Mouse (Mus musculus): ENCODE data around the gene Tprgl.

The Tprgl gene

DNA sequence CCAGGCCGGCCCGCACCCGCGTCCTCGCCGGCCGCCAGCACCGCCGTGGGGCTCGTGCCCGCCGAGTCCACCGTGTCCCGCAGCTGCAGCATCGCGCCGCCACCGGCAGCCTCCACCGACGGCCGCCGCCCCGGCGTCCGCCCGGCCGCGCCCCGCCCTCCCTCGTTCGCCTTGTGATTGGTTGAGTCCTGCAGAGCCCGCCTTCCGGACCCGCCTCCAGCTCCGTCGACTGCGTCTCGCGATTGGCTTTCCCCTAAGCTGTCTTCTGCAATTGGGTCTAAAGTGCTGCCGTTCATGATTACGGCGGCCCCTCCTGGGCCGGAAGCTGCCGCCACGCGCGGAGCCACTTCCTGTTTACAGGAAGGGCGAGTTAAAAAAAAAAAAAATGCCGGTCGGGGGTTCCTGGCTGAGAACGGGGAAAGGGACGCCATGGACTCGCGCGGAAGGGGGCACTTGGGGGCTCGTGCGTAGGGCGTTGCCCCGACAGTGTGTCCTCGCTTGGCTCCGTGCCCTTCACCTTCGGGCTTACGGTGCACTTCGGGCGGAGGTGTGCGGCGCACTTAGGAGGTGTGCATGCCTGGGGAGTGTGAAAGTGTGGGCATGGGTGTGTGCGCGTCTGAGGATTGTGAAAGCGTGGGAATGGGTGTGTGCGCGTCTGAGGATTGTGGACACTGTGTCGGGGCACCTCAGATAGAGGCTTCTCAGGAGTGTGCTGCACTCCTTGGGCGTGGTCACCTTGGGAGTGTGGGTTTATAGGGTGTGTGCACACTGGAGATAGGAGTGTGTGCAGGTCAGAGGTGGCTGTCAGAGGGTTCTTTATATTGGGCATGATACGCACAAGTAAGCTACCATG, at the start of gene Tprgl:
Gene Tprgl (minus strand): TSS at position 129 of the 853 bp plus-strand sequence.
- peak; percentile 98 for DNase-seq

DNA sequence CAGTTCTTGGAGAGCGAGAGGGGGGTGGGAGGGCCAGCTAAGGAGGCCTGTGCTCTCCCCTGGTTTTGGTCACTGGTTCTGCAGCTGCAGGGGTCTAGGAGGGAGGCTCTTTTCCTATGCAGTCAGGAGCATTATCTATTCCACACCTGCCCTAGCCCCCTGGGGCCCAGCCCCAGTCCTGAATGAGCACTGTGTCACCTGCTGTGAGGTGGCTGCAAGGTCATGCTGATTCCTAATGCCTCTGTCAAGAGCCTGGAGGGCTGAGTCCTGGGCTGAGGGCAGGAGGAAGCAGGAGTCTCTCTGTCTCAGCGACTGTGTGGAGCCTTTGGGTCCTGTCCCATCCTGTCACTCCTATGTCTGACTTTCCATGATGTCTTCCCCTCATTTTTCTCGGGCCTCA, 49.4 kb upstream of the Tprgl start:
- no peak for DNase-seq

DNA sequence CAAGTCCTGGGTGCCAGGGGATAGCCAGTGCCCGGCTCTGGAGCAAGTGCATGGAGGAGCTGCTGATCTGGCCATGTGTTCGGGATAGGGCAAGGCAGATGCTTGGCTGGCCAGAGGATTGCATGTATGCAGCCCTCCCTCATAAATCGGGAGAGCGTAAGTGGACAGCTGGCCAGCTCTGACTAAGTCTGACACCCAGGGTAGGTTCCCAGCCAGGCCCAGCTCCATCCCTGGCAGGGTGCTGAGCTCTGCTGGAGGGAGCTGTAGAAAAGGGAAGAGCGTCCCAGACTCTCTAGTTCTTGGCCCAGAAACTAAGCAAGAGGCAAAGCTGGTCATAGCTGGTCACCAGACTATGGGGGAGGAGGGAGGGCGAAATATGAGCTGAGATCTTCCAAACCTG, 48.6 kb upstream of the Tprgl start:
- no peak for DNase-seq

DNA sequence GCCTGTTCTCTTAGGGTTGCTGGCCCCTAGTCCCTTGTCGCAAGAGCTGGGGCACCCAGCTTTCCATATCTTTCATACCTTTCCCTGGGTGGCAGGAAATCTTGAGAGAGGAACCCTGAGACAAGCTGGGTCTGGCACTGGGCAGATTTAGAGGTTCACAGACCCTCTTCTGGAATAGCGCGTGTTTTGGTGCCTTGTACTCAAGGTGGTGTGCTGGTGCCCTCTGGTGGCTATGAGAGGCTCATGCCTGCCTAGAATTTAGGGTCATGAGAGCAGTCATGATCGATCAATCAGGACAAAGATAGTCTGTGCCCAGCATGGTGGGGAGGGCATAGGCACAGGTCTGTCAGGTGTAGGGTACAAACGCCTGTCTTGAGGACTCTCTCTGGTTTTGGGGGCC, 46.8 kb upstream of the Tprgl start:
- peak; percentile 68 for DNase-seq

DNA sequence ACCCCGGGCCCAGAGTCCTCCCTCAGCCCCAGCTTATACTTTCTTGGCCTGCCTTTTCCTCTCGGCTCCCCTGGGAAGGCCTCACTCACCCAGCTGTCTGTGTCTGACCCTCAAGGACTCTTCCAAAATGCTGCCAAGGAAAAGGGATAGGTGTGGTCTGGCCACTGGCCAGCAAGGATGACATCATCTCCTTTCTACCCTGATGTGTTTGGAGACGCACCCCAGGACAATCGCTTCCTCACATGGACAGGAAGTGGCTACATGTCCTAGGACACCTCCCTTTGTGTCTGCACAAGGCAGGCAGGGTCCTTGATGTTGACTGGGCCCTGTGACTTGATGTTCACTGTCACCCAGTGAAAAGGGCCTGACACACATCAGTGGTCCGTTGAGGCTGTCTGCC, 44.9 kb upstream of the Tprgl start:
- DNase-seq = peak; percentile 76

DNA sequence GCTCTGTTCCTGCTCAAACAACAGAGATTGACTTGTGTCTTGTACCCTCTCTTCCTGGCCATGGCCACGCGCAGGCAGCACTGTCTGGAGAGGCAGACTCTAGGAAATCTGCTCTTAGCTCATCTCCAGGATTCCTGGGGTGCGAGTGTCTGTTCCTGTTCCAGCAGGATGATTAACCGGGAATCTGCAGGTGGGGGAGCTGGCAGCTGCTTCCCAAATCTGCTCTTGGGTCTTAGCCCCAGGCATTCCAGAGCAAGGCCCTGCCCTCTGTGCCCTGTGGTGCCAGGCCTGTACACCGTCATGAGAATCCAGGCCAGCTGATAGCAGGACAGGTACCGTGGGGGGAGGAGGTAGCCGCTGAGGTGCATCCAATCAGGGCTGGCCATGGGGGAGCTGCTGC, 44.1 kb upstream of the Tprgl start:
- DNase-seq = no peak

DNA sequence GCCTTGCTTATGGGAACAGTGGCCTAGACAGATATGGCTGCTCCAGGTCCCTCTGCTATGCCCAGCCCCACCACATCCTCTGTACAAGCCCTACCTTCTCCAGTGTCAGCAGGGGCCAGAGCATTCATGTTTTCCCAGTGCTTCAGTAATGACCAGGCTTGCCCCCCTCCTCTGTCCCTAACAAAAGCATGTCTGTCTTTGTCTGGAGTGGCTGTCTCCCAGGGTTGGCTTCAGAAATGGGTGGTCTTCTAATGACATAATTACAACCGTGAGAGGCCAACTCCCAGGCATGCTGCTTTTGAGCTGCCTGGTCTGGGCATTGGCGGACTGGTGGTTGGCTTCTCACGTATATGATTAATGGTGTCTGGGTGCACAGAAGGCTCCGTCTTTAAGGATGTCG, 41.0 kb upstream of the Tprgl start:
- DNase-seq = no peak

DNA sequence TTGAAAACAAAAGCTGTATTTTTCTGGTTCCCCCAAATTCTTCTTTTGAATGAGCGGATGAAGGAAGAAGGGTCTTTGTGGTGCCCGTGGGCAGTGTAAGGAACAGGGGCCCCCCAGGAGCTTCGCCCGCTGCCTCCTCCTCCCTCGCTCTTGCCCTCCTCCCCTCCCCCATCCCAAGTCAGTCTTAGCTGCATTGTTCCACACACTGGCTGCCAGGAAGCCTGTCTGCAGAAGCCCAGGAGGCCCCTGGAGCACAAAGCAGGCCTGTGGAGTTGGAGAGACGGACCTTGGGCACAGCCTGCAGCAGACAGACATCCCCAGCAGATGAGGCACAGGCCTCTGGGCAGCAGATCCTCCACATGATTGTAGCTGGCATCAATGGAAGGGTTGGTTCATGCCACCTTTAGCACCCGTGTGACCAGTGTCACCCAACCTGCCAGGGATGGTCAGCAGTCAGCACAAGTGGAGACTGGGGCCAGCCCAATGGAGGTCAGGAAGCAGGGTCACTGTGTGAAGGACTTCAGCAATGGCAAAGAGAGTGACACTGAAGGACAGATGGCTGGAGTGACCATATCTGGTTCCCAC, 38.0 kb upstream of the Tprgl start:
- no peak for DNase-seq

- DNase-seq = no peak
Observed at GRCm38 (mm10) chr4:154197961-154198360, 37.5 kb upstream of the Tprgl start.

GRCm38 (mm10) chr4:154188948-154189347, 28.5 kb upstream of the Tprgl start:
- DNase-seq = peak; percentile 33

DNA sequence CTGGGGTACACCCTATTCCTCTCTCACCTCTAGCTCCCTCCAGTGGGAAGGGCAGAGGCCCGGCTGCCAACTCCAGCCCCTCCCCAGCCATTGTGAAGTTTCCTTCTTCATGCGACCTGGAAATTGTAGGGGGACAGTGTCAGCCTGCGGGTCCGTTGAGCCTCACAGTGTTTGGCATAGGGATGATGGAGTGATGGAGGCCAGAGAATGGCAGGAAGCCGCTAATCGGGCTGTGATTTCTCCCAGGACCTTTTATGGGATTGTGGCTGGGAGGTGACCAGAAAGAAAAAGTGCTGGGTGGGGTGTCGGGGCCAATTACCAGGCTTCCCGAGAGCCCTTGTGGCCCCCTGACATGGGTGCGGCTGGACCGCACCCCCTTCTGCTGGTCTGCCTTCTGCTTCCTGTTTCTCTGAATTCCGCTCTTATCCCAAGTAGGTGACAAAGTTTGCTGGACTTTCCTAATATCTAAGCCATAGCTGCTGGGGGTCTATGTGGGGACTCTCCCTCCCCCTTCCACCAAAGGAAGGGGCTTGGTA, 25.6 kb upstream of the Tprgl start:
- DNase-seq = no peak

DNA sequence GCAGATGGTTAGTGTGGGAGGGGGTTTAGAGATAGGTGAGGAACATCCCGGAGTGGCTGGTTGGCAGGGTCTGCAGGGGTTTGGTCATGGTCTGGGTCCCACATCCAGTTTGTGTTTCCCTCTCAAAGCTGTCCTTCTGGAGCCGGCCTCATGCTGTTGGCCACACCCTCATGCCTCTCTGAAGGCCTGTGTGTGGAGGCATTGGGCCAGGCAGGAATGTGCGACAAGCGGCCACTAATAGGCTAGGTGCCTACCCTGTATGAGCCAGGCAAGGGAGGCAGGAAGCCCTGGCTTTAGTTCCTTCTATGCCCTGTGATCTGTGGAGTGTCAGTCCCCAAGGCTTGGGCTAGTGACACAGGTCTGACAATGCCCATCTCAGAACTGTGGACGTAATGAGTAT, 24.5 kb upstream of the Tprgl start:
- DNase-seq = no peak

DNA sequence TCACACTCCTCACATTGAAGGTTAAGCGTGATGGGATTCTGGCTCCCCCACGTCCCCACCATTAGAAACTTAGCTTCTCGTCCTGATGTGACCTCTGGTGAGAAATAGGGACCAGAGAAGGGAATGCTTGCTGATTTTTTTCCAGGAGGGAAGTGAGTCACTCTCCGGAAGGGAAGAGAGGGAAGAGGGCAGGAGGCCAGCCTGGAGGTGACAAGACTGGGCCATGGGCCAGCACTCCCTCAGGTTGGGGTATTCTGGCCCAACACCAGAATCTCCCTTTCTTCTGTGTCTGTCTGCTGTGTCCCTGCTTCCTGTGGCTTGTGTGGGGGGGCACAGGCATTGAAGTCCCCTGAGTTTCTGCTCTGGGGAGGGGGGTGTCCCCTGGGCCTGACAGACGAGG, 23.1 kb upstream of the Tprgl start:
- peak; percentile 46 for DNase-seq

GRCm38 (mm10) chr4:154181001-154181400, 20.5 kb upstream of the Tprgl start:
- DNase-seq = no peak

DNA sequence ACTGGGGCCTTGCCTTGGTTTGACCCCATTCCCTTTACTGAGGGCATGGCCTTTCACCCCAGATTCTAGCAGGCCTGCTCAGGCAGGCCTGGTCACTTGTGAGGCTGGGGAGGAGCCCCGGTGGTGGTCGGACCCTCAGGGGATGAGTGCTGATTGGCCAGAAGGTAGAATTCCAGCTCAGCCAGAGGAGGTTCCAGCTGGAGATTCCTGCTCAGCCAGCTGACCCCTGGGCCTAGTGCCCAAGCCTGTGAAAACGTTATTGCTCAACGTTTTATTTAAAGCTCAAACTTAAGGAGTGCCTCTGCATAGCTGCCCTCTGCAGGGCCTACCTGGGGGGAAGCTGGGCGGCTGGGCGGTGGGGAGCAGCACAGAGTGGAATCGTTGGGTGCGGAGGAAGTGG, 16.8 kb upstream of the Tprgl start:
- DNase-seq = no peak

DNA sequence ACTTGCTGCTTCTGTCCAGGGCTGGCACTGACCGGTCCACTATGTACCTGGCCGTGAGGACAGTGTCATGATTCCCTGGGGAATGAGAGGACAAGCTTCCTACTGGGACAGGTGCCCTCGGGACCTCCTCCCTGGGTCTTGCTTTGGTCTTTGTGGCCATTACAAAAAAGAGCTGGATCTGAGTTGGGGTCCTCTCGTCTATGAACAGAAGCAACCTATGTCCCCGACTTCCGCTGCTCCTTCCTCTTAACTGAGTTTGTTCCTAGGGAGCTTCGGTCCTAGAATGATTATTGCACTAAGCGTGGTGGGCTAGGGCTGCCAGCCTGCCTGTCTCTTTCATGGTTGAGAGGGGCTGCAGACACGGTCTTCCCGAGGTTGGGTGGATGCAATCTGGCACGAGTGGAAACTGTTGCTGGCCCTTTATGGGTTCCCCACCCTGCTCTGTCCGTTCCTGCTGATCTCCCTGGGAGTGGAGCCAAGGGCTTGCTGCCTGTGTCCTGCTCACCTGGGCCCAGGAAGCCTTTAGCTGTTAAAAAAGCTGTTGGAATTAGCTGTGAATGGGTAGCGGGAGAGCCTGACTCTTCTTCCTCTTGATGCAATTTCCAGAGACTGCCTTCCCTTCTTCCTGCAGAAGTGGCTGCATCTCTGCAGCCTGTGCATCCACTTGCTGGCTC, 11.6 kb upstream of the Tprgl start:
- DNase-seq = no peak

- no peak for DNase-seq
Observed at GRCm38 (mm10) chr4:154171151-154171930, 10.9 kb upstream of the Tprgl start.

DNA sequence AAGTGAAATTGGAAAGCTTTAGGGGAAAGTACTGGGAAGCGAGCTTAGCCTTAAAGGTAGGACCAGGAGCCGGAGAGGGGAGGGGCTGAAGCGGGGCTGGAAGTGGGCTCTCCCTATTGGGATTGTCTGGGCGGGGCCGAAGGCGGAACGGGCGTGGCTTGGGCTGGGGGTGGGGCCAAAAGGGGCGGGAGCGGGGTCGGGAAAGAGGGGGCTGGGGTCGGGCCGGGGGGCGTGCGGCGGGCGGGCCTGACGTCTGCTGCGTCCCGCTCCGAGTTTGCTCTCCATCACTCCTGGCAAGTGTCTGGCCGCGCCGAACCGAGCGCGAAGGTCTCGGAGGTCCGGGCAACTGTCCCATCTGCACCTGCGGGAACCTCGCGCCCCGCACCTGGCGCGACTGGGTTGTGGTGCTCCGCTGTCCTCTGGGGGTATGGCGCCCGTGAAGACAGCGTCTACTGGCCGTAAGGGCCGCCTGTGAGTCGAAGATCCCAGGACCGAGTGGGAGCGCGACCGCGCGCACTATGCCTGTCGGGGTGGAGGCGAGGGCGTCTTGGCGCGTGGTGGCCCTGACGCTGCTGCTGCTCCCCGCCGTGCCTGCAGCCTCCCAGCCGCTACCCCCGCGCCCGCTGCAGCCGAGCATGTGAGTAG, 10.2 kb upstream of the Tprgl start, which contains the start of gene Megf6:
Gene Megf6 (plus strand): TSS at position 225 of the 645 bp plus-strand sequence.
- DNase-seq = peak; percentile 53

DNA sequence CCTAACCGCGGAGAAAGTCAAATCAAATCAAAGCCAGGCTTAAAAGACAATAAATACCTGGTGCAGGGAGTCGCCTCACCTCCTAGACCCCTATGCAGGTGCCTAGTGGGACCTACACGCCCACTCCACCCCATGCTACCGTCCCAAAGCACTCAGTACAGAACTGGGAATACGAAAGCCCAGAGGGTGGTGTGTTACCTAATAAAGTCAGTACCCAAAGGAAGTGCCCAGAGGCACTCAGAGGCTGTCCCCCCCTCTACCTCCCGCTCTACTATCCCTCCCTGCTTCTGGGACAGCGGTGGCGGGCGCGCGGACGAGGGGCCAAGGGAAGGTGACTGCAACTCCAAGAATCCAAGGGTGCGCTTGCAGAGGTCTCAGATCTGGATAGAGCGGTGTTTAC, 9.6 kb upstream of the Tprgl start:
- no peak for DNase-seq

DNA sequence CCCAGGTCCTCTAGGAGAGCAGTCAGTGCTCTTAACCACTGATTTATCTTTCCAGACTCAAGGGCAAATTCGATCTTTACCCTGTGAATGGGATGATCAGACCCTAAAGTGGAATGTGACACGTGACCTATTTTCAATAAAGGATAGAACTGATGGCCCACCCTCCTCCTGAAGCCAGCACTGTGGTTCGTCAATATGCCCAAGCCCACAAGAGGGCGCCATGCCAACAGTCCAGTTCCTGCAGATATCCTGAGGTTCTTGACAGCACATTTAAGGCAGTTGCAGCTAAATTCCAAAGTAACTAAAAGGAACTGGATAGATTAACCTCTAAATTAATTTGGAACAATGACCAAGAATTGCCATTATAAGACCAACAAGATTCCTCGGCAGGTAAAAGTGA, 6.6 kb upstream of the Tprgl start:
- DNase-seq = peak; percentile 71

DNA sequence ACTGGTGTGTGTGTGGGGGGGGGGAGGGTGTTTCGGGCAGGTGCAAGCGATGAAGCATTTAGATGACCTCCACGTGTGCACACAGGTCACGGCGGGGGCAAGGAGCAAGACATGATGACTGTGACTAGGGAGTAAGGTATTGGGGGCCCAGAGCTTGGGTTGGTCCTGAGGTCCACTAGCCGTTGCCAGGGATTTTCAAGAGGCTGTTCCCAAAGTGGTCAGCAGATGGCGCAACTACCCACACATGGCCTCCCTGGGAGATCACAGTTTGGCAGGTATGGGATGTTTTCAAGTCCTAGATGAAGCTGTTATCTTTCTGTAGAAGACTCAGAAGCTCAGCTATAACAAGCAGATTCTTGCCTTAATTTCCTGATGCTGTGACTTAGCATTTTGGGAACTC, 2.8 kb upstream of the Tprgl start:
- DNase-seq = peak; percentile 76

- no peak for DNase-seq
Observed at GRCm38 (mm10) chr4:154159961-154160537, 417 bp downstream of the Tprgl start.
